Mouse (Mus musculus) midbrain, embryonic 13.5 days (tissue): Measurements from ENCODE around the gene Snx25. TPM values are rescaled to one million over a fixed set of nuclear protein-coding genes. Genes with fewer than 3 reads are reported as not detected.
A peak's percentile ranks its signal among the peaks of the same experiment; 100 is the strongest.

Experiments used
- ATAC-seq: fragments of 200-750 bp; cut with Nextera tagmentation; 2 replicates; pipeline ENCODE4 v1.8.0; 2017; ENCODE audit warnings: mild to moderate bottlenecking, moderate TSS enrichment, moderate library complexity
- H3K27ac ChIP-seq: fragments of 300-500 bp; sonication (generic); 2 replicates; pipeline ENCODE4 v1.5.1; 2015; ENCODE audit warnings: inconsistent platforms, mild to moderate bottlenecking, moderate library complexity
- H3K27me3 ChIP-seq: fragments of 300-500 bp; sonication (generic); 2 replicates; pipeline ENCODE4 v1.6.1; 2015; ENCODE audit warnings: mild to moderate bottlenecking, inconsistent platforms
- H3K36me3 ChIP-seq: fragments of 300-500 bp; sonication (generic); 2 replicates; pipeline ENCODE4 v1.6.1; 2015; ENCODE audit warnings: mild to moderate bottlenecking, inconsistent platforms
- H3K4me1 ChIP-seq: fragments of 300-500 bp; sonication (generic); replicated peaks from 2 replicates; pipeline ENCODE4 v1.6.1; 2015; ENCODE audit warnings: inconsistent platforms
- H3K4me2 ChIP-seq: fragments of 300-500 bp; sonication (generic); replicated peaks from 2 replicates; pipeline ENCODE4 v1.6.1; 2015; ENCODE audit warnings: moderate library complexity, mild to moderate bottlenecking, inconsistent platforms
- H3K4me3 ChIP-seq: fragments of 300-500 bp; sonication (generic); replicated peaks from 2 replicates; pipeline ENCODE4 v1.5.1; 2015; ENCODE audit warnings: mild to moderate bottlenecking, inconsistent platforms
- H3K9ac ChIP-seq: fragments of 300-500 bp; sonication (generic); replicated peaks from 2 replicates; pipeline ENCODE4 v1.6.1; 2015; ENCODE audit warnings: mild to moderate bottlenecking, inconsistent platforms
- H3K9me3 ChIP-seq: fragments of 300-500 bp; sonication (generic); 2 replicates; pipeline ENCODE4 v1.6.1; 2016; ENCODE audit warnings: mild to moderate bottlenecking, inconsistent platforms
- WGBS: fragments of 180-500 bp; shearing (Covaris S2); methylation state at CpG from one replicate; pipeline ENCODE4 v1.1.7; 2015; 5-methylcytosine and 5-hydroxymethylcytosine counted together
- polyA plus RNA-seq: library from polyadenylated mRNA; unstranded; fragments of >200 nt; fragmentation: Nextera tagmentation; extraction: Ambion mirVana; gene quantifications from 2 replicates; pipeline ENCODE4 v1.2.1, GENCODE M21; 2015

The Snx25 gene
- polyA plus RNA-seq, 1 experiment from 2014 or later = 6.4 TPM

DNA sequence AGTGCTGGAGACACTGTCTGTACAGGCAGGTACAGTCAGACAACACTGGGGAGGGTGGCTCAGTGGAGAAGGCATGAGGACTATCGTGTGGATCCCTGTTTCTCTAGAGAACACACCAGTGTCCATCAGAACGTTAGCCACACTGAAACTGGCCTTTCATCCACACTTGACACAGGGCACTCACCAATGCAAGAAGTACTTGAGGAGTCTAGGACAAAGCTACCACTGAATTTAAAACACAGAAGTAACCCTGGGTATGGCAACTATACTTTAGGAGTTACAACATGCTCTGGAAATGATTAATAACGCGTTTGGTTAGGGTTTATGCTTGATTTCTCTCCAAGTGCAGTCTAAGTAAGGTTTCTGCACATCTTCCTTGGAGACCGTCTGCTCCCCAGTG is 79.2 kb downstream of the Snx25 start:
- ATAC-seq = no peak
- Histone ChIP-seq H3K27me3 (no peaks in the 10 kb centered on the region), H3K36me3 (peaks cover 2% of the 10 kb centered on the region), H3K9me3 (no peaks in the 10 kb centered on the region), H3K4me3 (no peak overlapping the region), H3K4me2 (no peak overlapping the region), H3K9ac (no peak overlapping the region), H3K27ac (no peak overlapping the region), H3K4me1 (no peaks in the 10 kb centered on the region)
- 92% methylated on average over 5 of the region's 5 CpGs for WGBS

GRCm38 (mm10) chr8:46040260-46040659 is 111.7 kb downstream of the Snx25 start:
- Histone ChIP-seq H3K9ac (no peak overlapping the region), H3K4me1 (0 out of 2 replicates have a peak, but pooled peaks cover 4% of the 10 kb centered on the region), H3K9me3 (no peaks in the 10 kb centered on the region), H3K4me2 (no peak overlapping the region), H3K4me3 (no peak overlapping the region), H3K27me3 (no peaks in the 10 kb centered on the region), H3K27ac (peak overlapping the region; percentile 1; the same call in 1 of the 2 replicates), H3K36me3 (peaks cover 24% of the 10 kb centered on the region)
- 69% methylated on average over 13 of the region's 13 CpGs for WGBS
- ATAC-seq = no peak

DNA sequence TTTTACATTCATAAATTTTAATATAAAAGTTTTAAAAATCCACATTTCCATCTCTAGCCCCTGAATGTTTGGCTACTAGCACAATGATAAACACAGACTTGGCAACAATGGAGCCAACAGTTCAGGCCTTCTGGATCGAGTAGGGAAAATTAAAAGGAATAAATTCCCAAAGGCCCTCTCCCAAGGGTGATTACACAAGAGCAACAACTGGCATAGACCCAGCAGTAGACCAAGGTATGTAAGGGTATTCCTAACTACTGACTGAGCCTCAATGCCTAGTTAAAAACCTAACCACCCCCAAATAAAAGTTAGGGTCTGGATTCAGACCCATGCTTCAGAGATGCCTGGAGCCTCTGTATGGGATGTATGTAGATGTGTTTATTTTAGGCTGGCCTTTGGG is 112.3 kb downstream of the Snx25 start:
- 76% methylated on average over 1 of the region's 1 CpGs for WGBS
- no peak overlapping the region for H3K27ac ChIP-seq
- ATAC-seq = no peak
- H3K4me3 ChIP-seq = no peak overlapping the region
- H3K4me1 ChIP-seq = 0 out of 2 replicates have a peak, but pooled peaks cover 4% of the 10 kb centered on the region
- no peak overlapping the region for H3K4me2 ChIP-seq
- no peaks in the 10 kb centered on the region for H3K9me3 ChIP-seq
- H3K36me3 ChIP-seq = peaks cover 26% of the 10 kb centered on the region
- no peak overlapping the region for H3K9ac ChIP-seq
- no peaks in the 10 kb centered on the region for H3K27me3 ChIP-seq

GRCm38 (mm10) chr8:46036217-46036616 is 115.7 kb downstream of the Snx25 start:
- Histone ChIP-seq H3K27me3 (no peaks in the 10 kb centered on the region), H3K27ac (no peak overlapping the region), H3K4me1 (0 out of 2 replicates have a peak, but pooled peaks cover 4% of the 10 kb centered on the region), H3K4me3 (no peak overlapping the region), H3K36me3 (peaks cover 28% of the 10 kb centered on the region), H3K4me2 (no peak overlapping the region), H3K9me3 (no peaks in the 10 kb centered on the region), H3K9ac (no peak overlapping the region)
- ATAC-seq = no peak
- WGBS = 67% methylated on average over 11 of the region's 11 CpGs

DNA sequence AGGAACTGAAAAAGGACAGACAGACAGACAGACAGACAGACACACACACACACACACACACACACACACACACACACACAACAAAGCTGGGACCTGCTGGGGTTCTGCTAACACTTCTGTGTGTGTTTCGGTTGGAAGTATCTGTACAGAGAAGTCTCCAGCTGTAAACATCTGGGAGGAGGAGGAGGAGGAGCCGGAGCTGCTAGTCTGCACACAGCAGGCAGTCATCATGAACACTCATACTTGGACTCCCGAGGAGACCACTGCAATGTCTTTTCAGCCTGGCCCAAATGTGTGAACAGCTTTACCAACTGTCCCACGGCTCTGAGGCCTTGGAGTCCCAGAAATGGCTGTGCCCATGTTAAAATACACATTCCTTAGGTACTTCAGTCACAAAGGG is 127.6 kb downstream of the Snx25 start:
- H3K27me3 ChIP-seq = no peaks in the 10 kb centered on the region
- no peaks in the 10 kb centered on the region for H3K4me1 ChIP-seq
- no peaks in the 10 kb centered on the region for H3K9me3 ChIP-seq
- ATAC-seq = no peak
- H3K36me3 ChIP-seq = 0 out of 2 replicates have a peak, but pooled peaks cover 3% of the 10 kb centered on the region
- no peak overlapping the region for H3K9ac ChIP-seq
- 63% methylated on average over 4 of the region's 4 CpGs for WGBS
- H3K4me2 ChIP-seq = no peak overlapping the region
- no peak overlapping the region for H3K4me3 ChIP-seq
- H3K27ac ChIP-seq = no peak overlapping the region

DNA sequence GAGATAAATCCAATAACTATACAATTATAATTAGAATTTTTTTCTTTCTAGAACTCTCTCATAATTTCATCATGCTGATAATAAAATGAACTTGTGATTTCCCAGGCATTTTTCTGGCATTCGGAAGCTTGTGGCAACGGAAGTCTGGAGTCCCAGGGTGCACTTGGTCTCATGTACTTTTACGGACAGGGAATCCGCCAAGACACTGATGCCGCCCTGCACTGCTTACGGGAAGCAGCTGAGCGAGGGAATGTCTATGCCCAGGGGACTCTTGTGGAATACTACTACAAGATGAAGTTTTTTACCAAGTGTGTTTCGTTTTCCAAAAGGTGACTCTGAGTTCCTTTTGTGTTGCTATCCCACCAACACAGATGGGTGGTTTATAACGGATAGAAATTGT is 129.2 kb downstream of the Snx25 start:
- no peaks in the 10 kb centered on the region for H3K9me3 ChIP-seq
- ATAC-seq = no peak
- no peak overlapping the region for H3K27ac ChIP-seq
- 0 out of 2 replicates have a peak, but pooled peaks cover 3% of the 10 kb centered on the region for H3K36me3 ChIP-seq
- no peaks in the 10 kb centered on the region for H3K27me3 ChIP-seq
- WGBS = 95% methylated on average over 9 of the region's 9 CpGs
- no peak overlapping the region for H3K9ac ChIP-seq
- H3K4me3 ChIP-seq = no peak overlapping the region
- H3K4me2 ChIP-seq = no peak overlapping the region
- H3K4me1 ChIP-seq = no peaks in the 10 kb centered on the region

GRCm38 (mm10) chr8:46022203-46022602 is 129.8 kb downstream of the Snx25 start:
- Histone ChIP-seq H3K27ac (no peak overlapping the region), H3K4me1 (no peaks in the 10 kb centered on the region), H3K4me2 (no peak overlapping the region), H3K9me3 (no peaks in the 10 kb centered on the region), H3K4me3 (no peak overlapping the region), H3K36me3 (0 out of 2 replicates have a peak, but pooled peaks cover 3% of the 10 kb centered on the region), H3K9ac (no peak overlapping the region), H3K27me3 (no peaks in the 10 kb centered on the region)
- 91% methylated on average over 9 of the region's 9 CpGs for WGBS
- no peak for ATAC-seq

DNA sequence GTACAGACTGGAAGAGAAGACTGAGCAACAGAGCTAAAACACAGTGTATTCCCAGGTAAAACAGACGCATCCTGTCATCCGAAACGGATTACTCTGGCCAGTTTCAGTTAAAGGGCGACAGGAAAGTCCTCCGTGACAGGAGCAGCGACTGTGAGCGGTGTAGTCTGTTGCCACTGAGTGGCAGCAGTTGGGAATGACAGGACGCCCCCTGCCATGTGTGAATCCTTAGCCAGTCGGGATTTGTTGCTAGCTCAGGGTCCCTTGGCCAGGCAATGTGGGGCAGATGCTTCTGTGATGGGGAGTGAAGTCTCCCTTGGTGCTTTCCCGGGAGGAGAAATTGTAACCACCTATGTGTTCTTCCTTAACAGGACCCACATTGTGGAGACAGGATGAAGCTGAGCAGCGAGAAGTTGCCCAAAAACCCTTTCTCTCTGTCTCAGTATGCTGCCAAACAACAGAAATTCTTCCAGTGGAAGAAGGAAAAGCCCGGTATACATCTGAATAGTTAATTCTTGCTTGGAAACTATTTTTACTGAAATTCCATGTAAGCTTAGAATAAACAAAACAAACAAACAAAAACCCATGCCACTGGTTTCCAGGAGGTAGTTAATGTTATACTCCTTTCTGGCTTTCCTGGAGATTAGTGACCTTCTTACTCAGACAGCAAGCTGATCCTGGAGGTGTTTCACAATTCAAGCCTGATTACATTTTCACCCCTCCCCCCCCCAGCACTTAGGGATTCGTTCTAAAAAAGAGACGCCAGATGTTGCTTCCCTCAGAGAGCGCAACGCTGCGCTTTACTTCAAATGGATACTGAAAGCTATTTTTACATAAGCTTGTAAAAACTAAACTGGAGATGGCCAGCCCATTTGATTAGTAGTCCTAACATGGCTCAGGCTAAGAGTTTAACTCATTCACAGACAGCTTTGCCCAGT is 140.9 kb downstream of the Snx25 start:
- Histone ChIP-seq H3K36me3 (no peaks in the 10 kb centered on the region), H3K9ac (no peak overlapping the region), H3K4me1 (peaks cover 12% of the 10 kb centered on the region), H3K4me3 (0 out of 2 replicates have a peak overlapping the region, but pooled peaks have one; percentile 14), H3K27me3 (no peaks in the 10 kb centered on the region), H3K27ac (no peak overlapping the region), H3K4me2 (peak overlapping the region; percentile 45), H3K9me3 (no peaks in the 10 kb centered on the region)
- WGBS = 15% methylated on average over 17 of the region's 17 CpGs
- peak; percentile 60 for ATAC-seq

GRCm38 (mm10) chr8:46010306-46010705 is 141.7 kb downstream of the Snx25 start:
- Histone ChIP-seq H3K9me3 (no peaks in the 10 kb centered on the region), H3K4me1 (peaks cover 12% of the 10 kb centered on the region), H3K27ac (no peak overlapping the region), H3K4me3 (0 out of 2 replicates have a peak overlapping the region, but pooled peaks have one; percentile 14), H3K4me2 (peak overlapping the region; percentile 45), H3K9ac (no peak overlapping the region), H3K36me3 (no peaks in the 10 kb centered on the region), H3K27me3 (no peaks in the 10 kb centered on the region)
- peak; percentile 27; the same call in 1 of the 2 replicates for ATAC-seq
- 34% methylated on average over 2 of the region's 2 CpGs for WGBS

DNA sequence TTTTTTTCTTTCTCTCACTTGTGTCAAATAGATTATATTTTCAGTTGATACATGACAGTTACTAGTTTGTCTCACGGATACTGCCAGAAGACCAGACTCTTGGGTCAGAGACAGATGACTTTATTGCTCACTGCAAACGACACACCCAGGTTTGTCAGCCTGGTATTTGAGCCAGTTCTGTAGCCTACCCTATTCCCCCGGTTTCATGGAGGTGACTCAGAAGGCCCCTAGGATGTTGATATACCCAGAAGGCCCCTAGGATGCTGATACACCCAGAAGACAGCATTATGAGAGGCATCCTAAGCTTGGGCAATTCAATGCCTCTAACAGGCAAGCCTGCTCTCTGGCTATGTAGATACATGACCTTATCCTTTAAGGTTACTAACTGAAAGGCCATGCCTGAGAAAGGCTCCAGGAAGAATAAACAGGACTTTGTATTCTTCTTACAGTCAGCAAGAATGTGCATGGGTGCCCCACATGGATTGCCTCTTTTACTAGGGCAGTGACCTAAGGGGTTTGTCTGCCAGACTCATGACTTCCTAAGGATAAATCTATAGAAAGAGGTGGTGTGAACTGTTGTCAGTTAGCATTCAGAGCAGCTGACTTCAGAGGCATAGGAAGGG is 144.8 kb downstream of the Snx25 start:
- 84% methylated on average over 3 of the region's 3 CpGs for WGBS
- no peak overlapping the region for H3K4me3 ChIP-seq
- H3K4me1 ChIP-seq = peaks cover 12% of the 10 kb centered on the region
- H3K27ac ChIP-seq = no peak overlapping the region
- no peak overlapping the region for H3K4me2 ChIP-seq
- no peaks in the 10 kb centered on the region for H3K9me3 ChIP-seq
- no peaks in the 10 kb centered on the region for H3K27me3 ChIP-seq
- no peaks in the 10 kb centered on the region for H3K36me3 ChIP-seq
- ATAC-seq = no peak
- no peak overlapping the region for H3K9ac ChIP-seq

GRCm38 (mm10) chr8:46005596-46005995 is 146.4 kb downstream of the Snx25 start, which contains the start of gene Ankrd37:
Gene Ankrd37 (minus strand): TSS chr8:46005707.
- no peak within 1 kb of the TSS for H3K9ac ChIP-seq
- no peaks in the 10 kb centered on the region for H3K9me3 ChIP-seq
- H3K27me3 ChIP-seq = no peaks in the 10 kb centered on the region
- 77% methylated on average over 4 of the region's 4 CpGs for WGBS
- no peak within 1 kb of the TSS for H3K4me2 ChIP-seq
- ATAC-seq = no peak
- no peaks in the 10 kb centered on the region for H3K36me3 ChIP-seq
- H3K4me1 ChIP-seq = peaks cover 4% of the 10 kb centered on the region
- H3K27ac ChIP-seq = no peak within 1 kb of the TSS
- H3K4me3 ChIP-seq = no peak within 1 kb of the TSS
